Mouse (Mus musculus) B cell, adult 67 days (primary cell): Measurements from ENCODE around the gene Stambp. TPM values are rescaled to one million over a fixed set of nuclear protein-coding genes. Genes with fewer than 3 reads are reported as not detected.

Experiments
- total RNA-seq, 2 experiments: library from RNA; stranded (reverse); gene quantifications; 4 replicates each; pipeline ENCODE4 v1.2.4; 2023

The Stambp gene
- total RNA-seq = 10 to 100 TPM; 19.8 to 21.8 TPM

GRCm38 (mm10) chr6:83572671-83573070 is at the start of gene Stambp:
Gene Stambp (minus strand): TSS chr6:83572729.

GRCm38 (mm10) chr6:83536028-83536794 is 36.3 kb downstream of the Stambp start, which contains the start of gene Actg2:
Gene Actg2 (minus strand): TSS chr6:83536265.

GRCm38 (mm10) chr6:83506258-83507167 is 66.0 kb downstream of the Stambp start, which contains the start of gene Dguok:
Gene Dguok (minus strand): TSS chr6:83506969.

Other genes with a start within 250 kb of the Stambp start
- gene Mthfd2, start 246.8 kb downstream of the Stambp start, total RNA-seq = 10 to 100 TPM; 12.7 to 14.5 TPM
- 100 to 1,000 TPM; 153 to 161 TPM for gene Mob1a, start 246.7 kb downstream of the Stambp start, total RNA-seq
- gene Bola3, start 223.6 kb downstream of the Stambp start, total RNA-seq = 10 to 100 TPM; 26.0 to 34.8 TPM
- 10 to 100 TPM; 82.0 to 89.5 TPM for gene Tet3, start 113.6 kb downstream of the Stambp start, total RNA-seq
- 10 to 100 TPM; 54.7 to 81.8 TPM for gene Dguok, start 65.8 kb downstream of the Stambp start, total RNA-seq
- gene Actg2, start 36.5 kb downstream of the Stambp start, total RNA-seq = not detected
- gene Clec4f, start 83.5 kb upstream of the Stambp start, total RNA-seq = not detected
- not detected for gene Cd207, start 105.1 kb upstream of the Stambp start, total RNA-seq
- not detected for gene Vax2, start 138.5 kb upstream of the Stambp start, total RNA-seq
- not detected for gene Atp6v1b1, start 170.3 kb upstream of the Stambp start, total RNA-seq
- not detected for gene Ankrd53, start 189.9 kb upstream of the Stambp start, total RNA-seq
- gene Tex261, start 203.1 kb upstream of the Stambp start, total RNA-seq = 10 to 100 TPM; 54.4 to 54.5 TPM
- 10 to 100 TPM; 21.2 to 22.7 TPM for gene Nagk, start 222.3 kb upstream of the Stambp start, total RNA-seq